8 mouse cellular contexts compared by ENCODE assay signal in the genomic region with DNA sequence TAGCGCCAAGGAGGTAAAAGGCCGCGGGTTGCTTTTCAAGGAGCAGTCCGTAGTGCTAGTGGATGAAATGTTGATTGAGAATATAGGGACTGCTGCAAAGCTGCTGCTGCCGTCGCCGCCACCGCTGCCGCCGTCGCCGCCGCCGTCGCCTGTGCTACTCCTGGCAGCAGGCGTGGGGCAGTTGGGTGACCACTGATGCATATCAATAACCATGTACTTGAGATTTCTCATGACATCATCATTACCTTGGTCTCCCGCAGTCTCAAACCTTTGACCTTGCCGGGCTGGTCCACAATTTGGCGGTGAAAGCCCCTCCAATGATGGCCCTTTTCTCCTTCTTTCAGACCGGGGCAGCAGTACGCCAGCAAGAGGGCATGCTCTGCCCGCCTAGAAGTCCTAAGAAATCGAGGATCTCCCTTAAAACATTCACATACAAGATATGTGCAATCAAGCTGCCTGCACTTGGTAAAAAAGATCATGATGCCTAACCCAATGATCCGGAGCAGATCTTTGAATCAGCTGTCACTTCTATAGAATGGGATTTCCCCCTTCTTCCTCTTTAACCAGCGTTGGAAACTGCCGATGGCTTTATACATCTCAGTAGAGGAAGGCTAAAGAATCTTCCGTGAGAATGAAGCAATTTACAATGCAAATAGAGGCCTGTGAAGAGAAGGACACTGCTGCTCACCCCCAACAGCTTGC.
DNase-seq lines count a peak whose midpoint lies in the region; ATAC-seq and TF ChIP-seq lines count a peak whose summit lies in the region.

No protein-coding gene starts in this region.

- peaks cover 59% of the 10 kb centered on the region for H3K27me3 ChIP-seq in heart, embryonic 11.5 days (ENCODE audit: control insufficient read depth, insufficient read depth, low read length)
- H3K27me3 ChIP-seq in heart, adult 2 months (ENCODE audit: control insufficient read depth, insufficient read depth, low read length): peaks cover 18% of the 10 kb centered on the region
- peaks cover 45% of the 10 kb centered on the region for H3K27me3 ChIP-seq in intestine, embryonic 16.5 days (replicated peaks; ENCODE audit: control insufficient read depth, insufficient read depth, low read length)
- no peaks in the 10 kb centered on the region for H3K27me3 ChIP-seq in neural tube, embryonic 15.5 days (replicated peaks)
- H3K27me3 ChIP-seq in thymus, adult 2 months (ENCODE audit: control insufficient read depth, insufficient read depth, low read length): peaks cover 14% of the 10 kb centered on the region

- ATAC-seq in heart, embryonic 11.5 days (replicated peaks; ENCODE audit: insufficient number of reproducible peaks, low FRiP score, low TSS enrichment): no peak
- no peak for ATAC-seq in intestine, embryonic 16.5 days
- peak; percentile 30; the same call in 1 of the 2 replicates for ATAC-seq in neural tube, embryonic 15.5 days (ENCODE audit: low FRiP score)

- TF ChIP-seq POLR2A in heart, adult 2 months (IDR thresholded peaks at IDR 0.05; ENCODE audit: insufficient read depth, low read depth, low read length): no peak
- TF ChIP-seq POLR2A in thymus, adult 2 months (IDR thresholded peaks at IDR 0.05; ENCODE audit: control insufficient read depth, extremely low read depth, insufficient read depth, low read length, poor library complexity): no peak

- no peak overlapping the region for H3K27ac ChIP-seq in heart, embryonic 11.5 days (ENCODE audit: low read depth, low read length)
- no peak overlapping the region for H3K27ac ChIP-seq in heart, adult 2 months
- no peak overlapping the region for H3K27ac ChIP-seq in intestine, embryonic 16.5 days (ENCODE audit: low read length)
- H3K27ac ChIP-seq in neural tube, embryonic 15.5 days (replicated peaks): peak overlapping the region; percentile 94
- no peak overlapping the region for H3K27ac ChIP-seq in thymus, adult 2 months (ENCODE audit: control insufficient read depth, insufficient read depth, low read length)

- no peaks in the 10 kb centered on the region for H3K79me2 ChIP-seq in heart, adult 2 months (replicated peaks; ENCODE audit: control insufficient read depth, insufficient read depth, low read length)

- H3K9ac ChIP-seq in heart, embryonic 11.5 days (ENCODE audit: low read depth, low read length): no peak overlapping the region
- H3K9ac ChIP-seq in heart, adult 2 months (ENCODE audit: low read depth, low read length): no peak overlapping the region
- no peak overlapping the region for H3K9ac ChIP-seq in intestine, embryonic 16.5 days (ENCODE audit: low read depth, low read length)
- peak overlapping the region; percentile 72 for H3K9ac ChIP-seq in neural tube, embryonic 15.5 days (replicated peaks)

- H3K4me2 ChIP-seq in heart, embryonic 11.5 days: peak overlapping the region; percentile 58
- peak overlapping the region; percentile 8; the same call in 1 of the 2 replicates for H3K4me2 ChIP-seq in intestine, embryonic 16.5 days (ENCODE audit: low read depth, low read length)
- H3K4me2 ChIP-seq in neural tube, embryonic 15.5 days: peak overlapping the region; percentile 67

- under 1% methylated on average over 27 of the region's 27 CpGs for WGBS in heart, embryonic 11.5 days (ENCODE audit: insufficient replicate concordance)
- 5% methylated on average over 27 of the region's 27 CpGs for WGBS in heart, adult 2 months
- WGBS in intestine, embryonic 16.5 days: 1% methylated on average over 27 of the region's 27 CpGs
- under 1% methylated on average over 27 of the region's 27 CpGs for WGBS in neural tube, embryonic 15.5 days
- WGBS in thymus, adult 2 months: 2% methylated on average over 27 of the region's 27 CpGs

- DNase-seq in heart, adult 2 months: no peak
- DNase-seq in ES-CJ7 (ENCODE audit: low read depth, low spot score): peak; percentile 17
- DNase-seq in embryo, embryonic 9.5 days (ENCODE audit: extremely low spot score): peak; percentile 68
- DNase-seq in frontal cortex, postnatal 14 days (ENCODE audit: low spot score in 2 of 2): no peak
- no peak for DNase-seq in thymus, adult 2 months

- TF ChIP-seq EP300 in heart, adult 2 months (IDR thresholded peaks at IDR 0.05; ENCODE audit: insufficient read depth, low read depth, low read length): no peak

- no peaks in the 10 kb centered on the region for H3K36me3 ChIP-seq in heart, embryonic 11.5 days (ENCODE audit: control insufficient read depth, insufficient read depth, low read length)
- H3K36me3 ChIP-seq in heart, adult 2 months (ENCODE audit: control insufficient read depth, insufficient read depth, low read length): no peaks in the 10 kb centered on the region
- H3K36me3 ChIP-seq in intestine, embryonic 16.5 days (ENCODE audit: control insufficient read depth, insufficient read depth, low read length): no peaks in the 10 kb centered on the region
- H3K36me3 ChIP-seq in neural tube, embryonic 15.5 days: no peaks in the 10 kb centered on the region
- no peaks in the 10 kb centered on the region for H3K36me3 ChIP-seq in thymus, adult 2 months (ENCODE audit: control insufficient read depth, insufficient read depth, low read length)

- intact Hi-C loops in heart, adult 2 months (cut with DNase I): loop anchor here (10.0 kb wide), 1 partner anchor 487 kb away; a partner anchor contains a TSS

- peak overlapping the region; percentile 33; the same call in 1 of the 2 replicates for H3K4me3 ChIP-seq in heart, embryonic 11.5 days (ENCODE audit: low read depth, low read length)
- no peak overlapping the region for H3K4me3 ChIP-seq in heart, adult 2 months
- H3K4me3 ChIP-seq in intestine, embryonic 16.5 days (ENCODE audit: low read length): peak overlapping the region; percentile 17
- peak overlapping the region; percentile 50 for H3K4me3 ChIP-seq in neural tube, embryonic 15.5 days (replicated peaks)
- no peak overlapping the region for H3K4me3 ChIP-seq in thymus, adult 2 months (ENCODE audit: control insufficient read depth, insufficient read depth, low read length)

- no peaks in the 10 kb centered on the region for H3K4me1 ChIP-seq in heart, embryonic 11.5 days (ENCODE audit: control insufficient read depth, insufficient read depth, low read length)
- H3K4me1 ChIP-seq in heart, adult 2 months (ENCODE audit: control insufficient read depth, insufficient read depth, low read length): no peaks in the 10 kb centered on the region
- H3K4me1 ChIP-seq in intestine, embryonic 16.5 days (ENCODE audit: control insufficient read depth, insufficient read depth, low read length): no peaks in the 10 kb centered on the region
- 0 out of 2 replicates have a peak, but pooled peaks cover 2% of the 10 kb centered on the region for H3K4me1 ChIP-seq in neural tube, embryonic 15.5 days
- H3K4me1 ChIP-seq in thymus, adult 2 months (replicated peaks; ENCODE audit: control insufficient read depth, insufficient read depth, low read length): peaks cover 4% of the 10 kb centered on the region

- H3K9me3 ChIP-seq in heart, embryonic 11.5 days (replicated peaks; ENCODE audit: control insufficient read depth, low read length): no peaks in the 10 kb centered on the region
- H3K9me3 ChIP-seq in intestine, embryonic 16.5 days (ENCODE audit: control insufficient read depth, low read length): no peaks in the 10 kb centered on the region
- no peaks in the 10 kb centered on the region for H3K9me3 ChIP-seq in neural tube, embryonic 15.5 days (replicated peaks)

- TF ChIP-seq CTCF in heart, adult 2 months (IDR thresholded peaks at IDR 0.05): no peak
- no peak for TF ChIP-seq CTCF in thymus, adult 2 months (IDR thresholded peaks at IDR 0.05; ENCODE audit: borderline replicate concordance, control insufficient read depth, extremely low read depth, insufficient read depth, low read length, poor library complexity)

Comparison
In these comparisons a context has a peak if more than half of its experiments do, and no peak if none do; other contexts are left out.
1. H3K4me3 ChIP-seq: peak in heart, embryonic 11.5 days (single experiment), intestine, embryonic 16.5 days (single experiment) and neural tube, embryonic 15.5 days (single experiment); none in heart, adult 2 months (single experiment) and thymus, adult 2 months (single experiment).
2. H3K4me2 ChIP-seq: peak in every context shown above with its lines; median percentile 67 in neural tube, embryonic 15.5 days; 58 in heart, embryonic 11.5 days; 8 in intestine, embryonic 16.5 days.
3. DNase-seq: peak in ES-CJ7 (single experiment) and embryo, embryonic 9.5 days (single experiment); none in heart, adult 2 months (0 of 2), frontal cortex, postnatal 14 days (0 of 2) and thymus, adult 2 months (single experiment).